Mouse (Mus musculus): Measurements from ENCODE around the gene Vwa5b1.

DNA sequence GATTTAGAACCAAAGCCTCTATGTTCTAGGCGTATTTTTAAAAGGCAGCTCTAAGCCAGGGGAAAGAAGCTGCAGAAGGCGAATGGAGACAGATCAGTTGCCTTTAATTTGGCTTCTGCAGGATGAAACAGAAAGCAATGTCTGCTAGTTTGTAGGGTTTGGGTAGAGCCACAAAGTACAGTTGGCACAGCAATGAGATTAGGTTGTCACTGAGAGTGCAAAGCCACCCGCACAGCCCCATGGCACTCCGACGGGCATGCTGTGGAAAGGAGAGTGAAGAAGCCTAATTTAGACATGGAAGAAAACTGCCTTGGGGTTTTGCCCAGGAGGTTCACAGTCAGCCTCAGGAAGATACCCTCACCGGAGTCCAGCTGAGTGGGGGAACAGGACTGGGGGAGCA is 105.7 kb downstream of the Vwa5b1 start:
- TF ChIP-seq JUND (IDR thresholded peaks at IDR 0.05; ENCODE audit: low read depth, low read length) (no peak), EP300 (IDR thresholded peaks at IDR 0.05; ENCODE audit: low read depth in 1 of 2, low read length in 2 of 2) (no peak), CHD2 (IDR thresholded peaks at IDR 0.05; ENCODE audit: low read length) (no peak), POLR2A (IDR thresholded peaks at IDR 0.05; ENCODE audit: control insufficient read depth in 1 of 2, insufficient read depth in 1 of 2, low read depth in 1 of 2, low read length in 2 of 2, poor library complexity in 1 of 2) (no peak), CTCF (IDR thresholded peaks at IDR 0.05 in 2 of 3, conservative IDR thresholded peaks at IDR 0.05 in 1 of 3; ENCODE audit: control insufficient read depth in 1 of 3, insufficient read depth in 1 of 3, low read depth in 2 of 3, low read length in 3 of 3, poor library complexity in 1 of 3, severe bottlenecking in 1 of 3) (no peak), MEF2A (IDR thresholded peaks at IDR 0.05; ENCODE audit: extremely low read depth, insufficient replicate concordance, low read depth, low read length, poor library complexity, severe bottlenecking) (no peak), ZC3H11A (IDR thresholded peaks at IDR 0.05; ENCODE audit: low read depth, low read length) (no peak), USF2 (IDR thresholded peaks at IDR 0.05; ENCODE audit: borderline replicate concordance in 1 of 2, insufficient read depth in 1 of 2, low read depth in 1 of 2, low read length in 2 of 2) (no peak), KAT2A (conservative IDR thresholded peaks at IDR 0.05; ENCODE audit: low read depth, low read length) (no peak), MAFK (IDR thresholded peaks at IDR 0.05; ENCODE audit: borderline replicate concordance, low read depth, low read length) (no peak), NELFE (IDR thresholded peaks at IDR 0.05; ENCODE audit: low read depth, low read length) (no peak), USF1 (IDR thresholded peaks at IDR 0.05; ENCODE audit: low read depth, low read length) (no peak)

Data from MEL (cell line).